Mouse (Mus musculus): ENCODE results near the gene Bnipl.
A peak's percentile ranks its signal among the peaks of the same experiment; 100 is the strongest.
"Not testable (repeated sequence)": the region's sequence is repeated elsewhere in the genome, so short reads cannot be mapped to it uniquely, and the experiment has no call there.

Bnipl gene

DNA sequence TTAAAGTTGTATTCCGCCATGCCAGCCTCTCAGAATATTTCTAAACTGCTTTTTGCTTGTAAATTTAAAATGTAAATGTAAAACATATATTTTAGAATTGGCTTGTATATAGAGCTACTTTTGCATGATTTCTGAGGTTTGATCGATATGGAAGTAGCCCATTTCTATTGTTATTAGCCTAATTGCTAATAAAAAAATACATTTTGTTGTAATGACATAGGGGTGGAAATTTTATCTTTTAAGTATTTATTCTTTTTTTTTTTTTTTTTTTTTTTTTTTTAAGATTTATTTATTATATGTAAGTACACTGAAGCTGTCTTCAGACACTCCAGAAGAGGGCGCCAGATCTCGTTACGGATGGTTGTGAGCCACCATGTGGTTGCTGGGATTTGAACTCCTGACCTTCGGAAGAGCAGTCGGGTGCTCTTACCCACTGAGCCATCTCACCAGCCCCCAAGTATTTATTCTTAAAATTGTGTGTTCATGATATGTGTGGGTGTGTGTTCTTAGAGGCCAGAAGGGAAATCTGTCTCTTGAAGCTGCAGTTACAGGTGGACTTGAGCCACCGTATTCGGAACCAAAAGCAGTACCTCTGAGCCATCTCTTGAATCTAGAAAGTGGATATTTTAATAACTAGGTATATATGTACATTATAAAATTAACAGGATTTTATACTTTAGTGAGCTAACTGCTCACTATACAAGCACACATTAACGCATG lies 37.9 kb downstream of the Bnipl start:
- DNase-seq (ENCODE audit: low spot score in 2 of 2): not testable (repeated sequence)

GRCm38 (mm10) chr3:95210585-95210984 lies 40.4 kb downstream of the Bnipl start:
- no peak for DNase-seq (ENCODE audit: low spot score in 2 of 2)

- DNase-seq (ENCODE audit: low spot score in 2 of 2): no peak
These were observed 42.7 kb downstream of the Bnipl start for GRCm38 (mm10) chr3:95208286-95208685.

GRCm38 (mm10) chr3:95203880-95204279 lies 47.1 kb downstream of the Bnipl start:
- DNase-seq (ENCODE audit: low spot score in 2 of 2): no peak

- no peak for DNase-seq (ENCODE audit: low spot score in 2 of 2)
These were observed 50.4 kb downstream of the Bnipl start for GRCm38 (mm10) chr3:95200562-95200961.

DNA sequence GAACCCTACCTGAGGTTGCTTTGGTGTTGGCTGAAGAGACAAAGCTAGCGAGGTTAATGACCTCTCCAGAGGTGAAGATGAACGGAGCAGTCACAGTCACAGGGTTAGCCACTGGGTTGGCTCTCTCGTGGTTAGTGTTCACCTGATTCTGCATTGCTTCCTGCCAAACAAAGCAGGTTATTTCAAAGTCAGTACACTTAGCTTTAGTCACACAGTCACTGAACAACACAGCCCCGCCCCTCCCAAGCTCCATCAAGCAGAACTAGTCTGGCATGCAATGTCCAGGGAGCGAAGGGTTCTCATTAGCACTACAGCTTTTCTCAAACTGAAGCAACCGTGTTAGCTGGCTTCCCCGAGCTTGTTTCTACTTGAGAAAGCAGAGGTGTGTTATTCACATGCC lies 50.9 kb downstream of the Bnipl start:
- peak; percentile 42 to 60 for DNase-seq (ENCODE audit: low spot score in 2 of 2)

DNA sequence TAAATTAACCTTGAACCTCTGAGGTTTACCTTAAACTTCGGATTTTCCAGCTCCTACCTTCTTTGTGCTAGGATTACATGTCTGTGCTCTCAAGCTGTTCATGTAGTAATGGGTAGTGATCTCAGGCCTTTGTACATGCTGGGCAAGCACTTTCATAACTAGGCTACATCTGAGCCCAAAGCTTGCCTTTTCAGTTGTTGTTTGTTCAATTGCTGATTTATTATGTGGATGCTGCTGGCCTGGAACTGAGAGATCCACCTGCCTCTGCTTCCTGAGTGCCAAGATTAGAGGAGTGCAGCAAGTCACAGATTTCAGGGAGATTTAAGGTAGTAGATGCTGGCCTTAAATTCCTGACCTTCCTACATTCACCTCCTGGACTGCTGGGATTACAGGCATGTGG lies 51.9 kb downstream of the Bnipl start:
- no peak for DNase-seq (ENCODE audit: low spot score in 2 of 2)

GRCm38 (mm10) chr3:95195772-95196171 lies 55.2 kb downstream of the Bnipl start:
- no peak for DNase-seq (ENCODE audit: low spot score in 2 of 2)

DNA sequence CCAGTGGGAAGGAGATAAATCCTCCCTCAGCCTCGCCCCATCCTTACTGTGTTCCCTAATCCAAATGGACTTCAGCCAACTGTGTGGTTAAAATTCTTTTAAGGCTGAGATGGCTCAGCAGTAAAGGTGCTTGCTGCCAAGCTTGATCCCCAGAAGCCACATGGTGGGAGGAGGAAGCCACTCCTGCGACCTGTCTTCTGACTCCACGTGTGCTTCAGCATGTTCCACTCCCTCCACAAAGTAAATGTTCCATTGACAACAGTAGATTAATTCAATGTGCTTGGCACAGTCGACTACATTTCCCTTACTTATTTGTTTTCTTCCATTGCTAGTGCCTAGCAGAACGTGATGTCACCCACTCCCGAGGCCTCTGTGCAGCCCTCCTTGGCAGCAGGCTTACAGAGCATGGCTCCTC lies 56.3 kb downstream of the Bnipl start:
- DNase-seq (ENCODE audit: low spot score in 2 of 2): no peak
